Mouse (Mus musculus): ENCODE results near the gene Dnajc7. TPM values are rescaled to one million over a fixed set of nuclear protein-coding genes. Genes with fewer than 3 reads are reported as not detected.
"Not testable (repeated sequence)": the region's sequence is repeated elsewhere in the genome, so short reads cannot be mapped to it uniquely, and the experiment has no call there.

Gene Dnajc7
- total RNA-seq, 2 experiments from 2014 or later: 80.5 to 90.1 TPM

DNA sequence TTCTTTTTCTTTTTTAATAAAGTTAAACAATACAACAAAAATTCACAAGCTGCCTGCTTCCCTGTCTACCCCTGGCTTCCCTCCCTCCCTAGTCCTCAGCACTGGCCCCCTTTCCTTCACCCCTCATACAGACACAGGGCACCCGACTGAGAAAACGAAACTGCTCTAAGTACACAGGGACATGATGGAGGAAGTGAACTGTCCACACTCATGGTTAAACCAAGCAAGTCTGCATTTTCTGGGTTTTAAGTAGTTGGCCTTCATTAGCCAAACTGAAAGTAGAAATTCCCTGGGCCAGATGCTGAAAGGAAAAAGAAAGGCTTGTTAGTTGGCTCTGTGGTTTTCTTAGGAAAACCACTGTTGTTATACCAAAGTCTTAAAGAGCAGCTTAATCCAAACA is 37.1 kb downstream of the Dnajc7 start:
- peak; percentile 43; the same call in 1 of the 2 replicates for ATAC-seq (replicated peaks; ENCODE audit: poor library complexity, severe bottlenecking)

- not testable (repeated sequence) for ATAC-seq (replicated peaks; ENCODE audit: poor library complexity, severe bottlenecking)
Observed at GRCm38 (mm10) chr11:100582413-100582812, 37.6 kb downstream of the Dnajc7 start.

GRCm38 (mm10) chr11:100581756-100582155 is 38.2 kb downstream of the Dnajc7 start:
- no peak for ATAC-seq (replicated peaks; ENCODE audit: poor library complexity, severe bottlenecking)

DNA sequence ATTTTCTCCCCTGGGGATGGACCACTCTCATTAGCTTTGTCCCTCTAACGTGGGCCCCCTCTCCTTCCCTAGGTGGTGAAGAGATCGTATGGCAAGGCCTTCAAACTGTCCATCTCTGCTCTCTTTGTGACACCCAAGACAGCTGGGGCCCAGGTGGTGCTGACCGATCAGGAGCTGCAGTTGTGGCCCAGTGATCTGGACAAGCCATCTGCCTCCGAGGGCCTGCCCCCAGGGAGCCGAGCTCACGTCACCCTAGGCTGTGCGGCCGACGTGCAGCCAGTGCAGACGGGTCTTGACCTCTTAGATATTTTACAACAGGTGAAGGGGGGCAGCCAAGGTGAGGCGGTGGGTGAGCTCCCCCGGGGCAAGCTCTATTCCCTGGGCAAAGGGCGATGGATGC is 39.7 kb downstream of the Dnajc7 start:
- ATAC-seq (replicated peaks; ENCODE audit: poor library complexity, severe bottlenecking): no peak

- no peak for ATAC-seq (replicated peaks; ENCODE audit: poor library complexity, severe bottlenecking)
Observed at GRCm38 (mm10) chr11:100579116-100579799, 40.7 kb downstream of the Dnajc7 start.

DNA sequence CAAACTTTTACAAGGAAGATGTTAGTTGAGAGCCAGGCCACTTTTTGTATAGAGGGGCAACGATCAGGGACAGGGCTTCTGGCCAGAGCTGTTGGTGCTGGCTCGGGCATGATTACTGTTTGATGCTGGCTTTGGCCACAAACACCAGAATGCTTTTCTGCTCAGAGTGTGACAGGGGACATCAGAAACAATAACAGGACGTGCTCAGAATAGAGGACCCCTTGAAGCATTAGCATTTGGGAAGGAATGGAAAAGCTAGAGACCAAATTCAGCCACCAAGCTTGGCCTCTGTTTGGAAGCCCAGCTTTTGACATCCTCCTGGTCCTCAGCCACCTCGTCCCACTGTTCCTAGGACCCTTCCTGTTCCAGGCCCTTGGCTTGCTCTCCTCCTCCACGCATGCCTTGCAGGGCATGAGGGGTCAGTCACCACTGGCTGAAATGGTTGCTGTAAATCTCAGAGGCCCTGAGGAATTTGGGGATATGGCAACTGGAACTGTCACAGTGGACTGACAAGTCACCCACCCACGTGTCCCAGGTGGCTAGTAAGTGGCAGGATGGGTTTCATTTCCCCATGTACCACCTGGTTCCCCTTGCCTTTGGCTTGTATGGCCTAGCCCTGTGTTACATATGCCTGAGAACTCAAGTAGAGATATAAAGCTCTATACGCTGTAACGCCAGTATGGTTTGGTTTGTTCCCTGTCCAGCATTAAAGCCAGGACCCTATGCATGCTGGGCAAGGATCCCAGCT is 41.9 kb downstream of the Dnajc7 start:
- ATAC-seq (replicated peaks; ENCODE audit: poor library complexity, severe bottlenecking): no peak

- ATAC-seq (replicated peaks; ENCODE audit: poor library complexity, severe bottlenecking): no peak
Observed at GRCm38 (mm10) chr11:100576256-100576655, 43.7 kb downstream of the Dnajc7 start.

DNA sequence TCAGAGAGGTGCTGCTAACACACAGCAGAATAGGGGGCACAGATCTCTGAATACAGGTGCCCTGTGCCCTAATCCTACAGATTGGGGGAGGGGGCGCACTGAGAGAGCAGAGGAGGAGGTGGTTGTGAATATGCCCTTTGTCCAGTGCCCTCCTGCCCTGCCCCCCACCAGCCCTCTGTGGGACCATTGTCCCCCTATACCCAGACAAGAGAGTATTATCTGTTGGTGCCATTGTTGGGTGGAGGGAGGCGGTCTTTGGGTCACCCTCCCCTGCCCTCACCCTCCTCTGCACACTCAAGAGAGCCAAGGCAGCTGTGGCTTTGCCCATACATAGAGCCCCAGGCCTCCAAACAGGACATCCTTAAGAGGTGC is 44.5 kb downstream of the Dnajc7 start:
- no peak for ATAC-seq (replicated peaks; ENCODE audit: poor library complexity, severe bottlenecking)

- ATAC-seq (replicated peaks; ENCODE audit: poor library complexity, severe bottlenecking): peak; percentile 62
Observed at GRCm38 (mm10) chr11:100574708-100575483, 45.1 kb downstream of the Dnajc7 start, which contains the start of gene Cnp. TSS of gene Cnp (plus strand) at chr11:100574904.

GRCm38 (mm10) chr11:100574188-100574587 is 45.8 kb downstream of the Dnajc7 start:
- ATAC-seq (replicated peaks; ENCODE audit: poor library complexity, severe bottlenecking): no peak

- ATAC-seq (replicated peaks; ENCODE audit: poor library complexity, severe bottlenecking): peak; percentile 53
Observed at GRCm38 (mm10) chr11:100571202-100571567, 48.8 kb downstream of the Dnajc7 start.

GRCm38 (mm10) chr11:100570430-100571201 is 49.4 kb downstream of the Dnajc7 start:
- peak; percentile 43 for ATAC-seq (replicated peaks; ENCODE audit: poor library complexity, severe bottlenecking)

DNA sequence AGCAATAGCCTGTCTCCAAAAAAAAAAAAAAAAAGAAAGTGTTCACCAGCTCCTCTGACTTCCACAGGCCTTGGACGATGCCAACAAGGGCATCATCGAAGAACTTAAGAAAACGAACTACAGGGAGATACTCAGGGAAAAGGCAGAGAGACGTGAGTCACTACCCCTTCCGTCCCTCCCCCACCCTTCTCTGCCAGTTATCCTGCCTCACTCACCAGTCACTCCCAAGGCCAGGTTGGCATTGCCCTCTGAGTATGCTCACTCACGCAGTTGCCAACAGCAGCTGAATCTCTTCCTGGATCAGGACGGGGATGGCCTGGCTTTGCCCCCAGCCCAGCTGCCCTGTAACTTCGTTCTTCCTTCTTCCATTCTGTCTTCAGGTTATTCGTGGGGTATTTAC is 50.2 kb downstream of the Dnajc7 start:
- no peak for ATAC-seq (replicated peaks; ENCODE audit: poor library complexity, severe bottlenecking)

DNA sequence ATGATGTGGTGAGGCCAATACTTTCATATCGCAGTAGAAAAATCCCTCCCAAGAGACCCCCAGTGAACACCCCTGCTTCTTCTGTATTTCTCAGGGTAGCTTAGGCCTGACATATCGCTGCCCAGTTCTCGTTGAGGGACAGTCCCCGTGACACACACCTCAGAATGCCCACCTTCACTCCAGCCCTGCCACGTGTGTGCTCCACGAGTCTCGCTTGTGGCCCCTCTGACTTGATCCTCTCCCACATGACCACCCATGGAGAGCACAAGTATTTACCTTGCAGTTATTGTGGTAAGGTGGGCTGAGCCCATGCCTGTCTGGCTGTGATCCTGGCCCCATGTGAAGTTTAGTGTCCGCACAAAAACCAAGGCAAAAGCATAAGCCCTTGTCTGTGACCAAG is 51.3 kb downstream of the Dnajc7 start:
- no peak for ATAC-seq (replicated peaks; ENCODE audit: poor library complexity, severe bottlenecking)

- ATAC-seq (replicated peaks; ENCODE audit: poor library complexity, severe bottlenecking): peak; percentile 45
Observed at GRCm38 (mm10) chr11:100567815-100568245, 52.1 kb downstream of the Dnajc7 start.

- peak; percentile 20; the same call in 1 of the 2 replicates for ATAC-seq (replicated peaks; ENCODE audit: poor library complexity, severe bottlenecking)
Observed at GRCm38 (mm10) chr11:100567229-100567628, 52.7 kb downstream of the Dnajc7 start.

DNA sequence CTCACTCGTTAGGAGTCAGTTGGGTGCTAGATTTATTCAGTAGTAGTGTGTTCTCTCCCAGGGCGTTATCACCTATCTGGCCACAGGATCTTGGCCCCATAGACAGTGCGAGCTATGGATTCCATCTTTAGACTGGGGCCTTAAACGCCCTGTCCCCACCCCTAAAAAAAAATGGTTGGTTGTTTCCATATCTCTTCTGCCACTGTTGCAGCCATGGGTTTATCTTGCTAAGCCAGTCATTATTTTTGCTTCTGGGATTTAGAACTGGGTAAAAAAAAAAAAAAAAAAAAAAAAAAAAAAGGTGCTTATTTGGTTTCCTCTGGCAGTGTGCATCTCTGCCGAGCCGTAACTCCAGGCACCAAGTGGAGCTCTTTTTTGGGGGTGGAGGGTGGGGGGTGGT is 55.3 kb downstream of the Dnajc7 start:
- ATAC-seq (replicated peaks; ENCODE audit: poor library complexity, severe bottlenecking): no peak

- no peak for ATAC-seq (replicated peaks; ENCODE audit: poor library complexity, severe bottlenecking)
Observed at GRCm38 (mm10) chr11:100564297-100564696, 55.7 kb downstream of the Dnajc7 start.

- ATAC-seq (replicated peaks; ENCODE audit: poor library complexity, severe bottlenecking): no peak
Observed at GRCm38 (mm10) chr11:100561748-100562147, 58.2 kb downstream of the Dnajc7 start.

DNA sequence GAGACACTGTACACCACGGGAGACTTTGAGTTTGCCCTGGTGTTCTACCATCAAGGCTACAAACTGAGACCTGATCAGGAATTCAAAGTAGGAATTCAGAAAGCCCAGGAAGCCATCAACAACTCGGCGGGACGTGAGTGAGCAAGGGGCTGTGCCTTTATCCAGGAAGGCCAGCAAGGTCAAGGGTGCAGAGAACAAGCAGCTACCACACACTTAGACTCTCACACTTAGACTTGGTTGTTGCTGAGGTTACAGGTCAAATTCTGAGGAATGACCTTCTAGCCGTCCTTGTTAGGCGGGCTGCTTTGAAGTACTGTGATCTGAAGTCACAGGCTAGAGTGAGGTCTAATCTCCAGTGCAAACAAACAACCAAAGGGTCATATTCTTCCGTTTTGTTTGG is 60.5 kb downstream of the Dnajc7 start:
- ATAC-seq (replicated peaks; ENCODE audit: poor library complexity, severe bottlenecking): no peak

Measured in granulocyte monocyte progenitor cell, adult 5-6 weeks (primary cell).